Mouse (Mus musculus) erythroblast, embryonic 14.5 days (primary cell): Measurements from ENCODE around the gene Cecr2.

Source experiments
- GATA1 ChIP-seq: IDR thresholded peaks from 2 replicates; pipeline ENCODE4 v1.6.1; 2012; ENCODE audit warnings: low read length, inconsistent platforms, mixed read lengths
- TAL1 ChIP-seq: IDR thresholded peaks from 3 replicates; pipeline ENCODE4 v1.6.1; 2012; ENCODE audit warnings: low read length, inconsistent platforms, mixed read lengths

DNA sequence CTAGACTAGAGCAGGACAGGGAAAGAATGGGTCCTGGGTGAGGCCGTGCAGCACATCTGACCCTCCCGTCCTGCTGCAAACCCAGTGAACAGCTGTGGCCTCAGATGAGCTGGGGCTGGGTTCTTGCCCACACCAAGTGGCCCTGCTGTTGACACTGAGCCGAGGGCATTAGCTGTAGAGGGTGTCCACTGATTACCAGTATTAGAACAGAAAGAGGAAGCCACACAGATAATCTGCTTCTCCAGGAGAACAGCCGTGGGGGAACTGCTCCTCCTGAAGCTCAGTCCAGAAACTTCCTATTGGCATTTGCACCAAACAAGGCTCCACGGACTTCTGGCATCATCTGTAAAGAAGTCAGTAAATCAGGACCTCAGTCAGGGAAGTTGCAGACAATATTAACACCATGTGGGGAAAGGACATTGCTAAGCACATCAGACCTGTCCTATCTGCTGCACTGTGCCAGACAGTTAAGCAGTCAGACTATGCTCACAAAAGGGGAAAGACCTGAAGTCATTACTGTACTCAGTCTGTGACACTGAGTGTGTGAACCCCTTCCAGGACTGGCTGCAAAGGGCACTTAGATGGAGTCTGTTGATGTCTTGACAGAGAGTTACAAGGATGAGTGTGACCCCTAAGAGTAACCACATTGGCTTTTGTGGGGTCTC is 129.4 kb downstream of the Cecr2 start:
- TF ChIP-seq GATA1 (no peak), TAL1 (no peak)
